Mouse (Mus musculus) neural tube, embryonic 12.5 days (tissue): ENCODE data around the gene Mst1. TPM values are rescaled to one million over a fixed set of nuclear protein-coding genes. Genes with fewer than 3 reads are reported as not detected.
A peak's percentile ranks its signal among the peaks of the same experiment; 100 is the strongest.

Source experiments
- ATAC-seq: fragments of 200-750 bp; cut with Nextera tagmentation; 2 replicates; pipeline ENCODE4 v1.8.0; 2017; ENCODE audit warnings: low read depth, mild to moderate bottlenecking, moderate TSS enrichment, moderate library complexity; ENCODE audit not compliant: low FRiP score
- H3K27ac ChIP-seq: fragments of 300-500 bp; sonication (generic); 2 replicates; pipeline ENCODE4 v1.5.1; 2016
- H3K27me3 ChIP-seq: fragments of 300-500 bp; sonication (generic); replicated peaks from 2 replicates; pipeline ENCODE4 v1.6.1; 2016; ENCODE audit warnings: mild to moderate bottlenecking
- H3K36me3 ChIP-seq: fragments of 300-500 bp; sonication (generic); 2 replicates; pipeline ENCODE4 v1.6.1; 2016; ENCODE audit warnings: mild to moderate bottlenecking
- H3K4me1 ChIP-seq: fragments of 300-500 bp; sonication (generic); 2 replicates; pipeline ENCODE4 v1.6.1; 2016
- H3K4me2 ChIP-seq: fragments of 300-500 bp; sonication (generic); replicated peaks from 2 replicates; pipeline ENCODE4 v1.6.1; 2016; ENCODE audit warnings: mild to moderate bottlenecking
- H3K4me3 ChIP-seq: fragments of 300-500 bp; sonication (generic); 2 replicates; pipeline ENCODE4 v1.5.1; 2016
- H3K9ac ChIP-seq: fragments of 300-500 bp; sonication (generic); 2 replicates; pipeline ENCODE4 v1.6.1; 2016; ENCODE audit warnings: mild to moderate bottlenecking
- H3K9me3 ChIP-seq: fragments of 300-500 bp; sonication (generic); 2 replicates; pipeline ENCODE4 v1.6.1; 2016; ENCODE audit warnings: mild to moderate bottlenecking
- WGBS: fragments of 180-500 bp; shearing (Covaris S2); methylation state at CpG from one replicate; pipeline ENCODE4 v1.1.7; 2016; 5-methylcytosine and 5-hydroxymethylcytosine counted together
- polyA plus RNA-seq: library from polyadenylated mRNA; unstranded; fragments of >200 nt; fragmentation: Nextera tagmentation; extraction: Ambion mirVana; gene quantifications from 2 replicates; pipeline ENCODE4 v1.2.1, GENCODE M21; 2016

The Mst1 gene
- polyA plus RNA-seq, 1 experiment from 2014 or later = 0.44 TPM

- 0 out of 2 replicates have a peak overlapping the region, but pooled peaks have one; percentile 21 for H3K9ac ChIP-seq
- no peak overlapping the region for H3K4me3 ChIP-seq
- no peak for ATAC-seq
- H3K36me3 ChIP-seq = peaks cover 76% of the 10 kb centered on the region
- H3K27me3 ChIP-seq = peaks cover 12% of the 10 kb centered on the region
- no peak overlapping the region for H3K4me2 ChIP-seq
- peaks cover 24% of the 10 kb centered on the region for H3K4me1 ChIP-seq
- no peak overlapping the region for H3K27ac ChIP-seq
- H3K9me3 ChIP-seq = no peaks in the 10 kb centered on the region
- WGBS = 92% methylated on average over 16 of the region's 16 CpGs
These were observed 29.9 kb downstream of the Mst1 start for GRCm38 (mm10) chr9:108110160-108110559.

DNA sequence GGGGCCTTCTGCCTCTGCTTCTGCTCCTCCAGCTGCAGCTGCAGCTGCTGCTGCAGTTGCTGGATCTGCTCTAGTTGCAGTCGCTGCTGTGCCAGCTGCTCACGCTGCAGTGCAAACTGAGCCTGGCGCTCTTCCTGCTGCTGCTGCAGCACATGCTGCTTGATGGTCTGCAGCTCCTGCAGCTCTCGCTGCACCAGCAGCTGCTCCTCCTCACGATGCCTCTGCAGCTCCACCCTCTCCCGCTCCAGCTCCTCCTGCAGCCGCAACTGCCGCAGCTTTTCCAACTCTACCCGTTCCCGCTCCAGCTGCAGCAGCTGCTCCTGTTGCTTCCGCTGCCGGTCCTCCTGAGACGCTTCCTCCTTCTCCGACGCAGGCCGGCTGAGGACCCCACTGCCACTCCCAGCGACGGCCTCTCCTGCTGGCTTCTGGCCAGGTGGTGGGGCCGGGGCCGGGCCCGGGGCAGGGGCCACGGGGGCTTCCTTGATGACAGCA, 30.9 kb downstream of the Mst1 start:
- no peaks in the 10 kb centered on the region for H3K9me3 ChIP-seq
- H3K4me3 ChIP-seq = 0 out of 2 replicates have a peak overlapping the region, but pooled peaks have one; percentile 11
- no peak for ATAC-seq
- peak overlapping the region; percentile 45 for H3K9ac ChIP-seq
- no peak overlapping the region for H3K27ac ChIP-seq
- 19% methylated on average over 22 of the region's 22 CpGs for WGBS
- peaks cover 14% of the 10 kb centered on the region for H3K4me1 ChIP-seq
- peak overlapping the region; percentile 46 for H3K4me2 ChIP-seq
- H3K27me3 ChIP-seq = peaks cover 9% of the 10 kb centered on the region
- peaks cover 78% of the 10 kb centered on the region for H3K36me3 ChIP-seq

DNA sequence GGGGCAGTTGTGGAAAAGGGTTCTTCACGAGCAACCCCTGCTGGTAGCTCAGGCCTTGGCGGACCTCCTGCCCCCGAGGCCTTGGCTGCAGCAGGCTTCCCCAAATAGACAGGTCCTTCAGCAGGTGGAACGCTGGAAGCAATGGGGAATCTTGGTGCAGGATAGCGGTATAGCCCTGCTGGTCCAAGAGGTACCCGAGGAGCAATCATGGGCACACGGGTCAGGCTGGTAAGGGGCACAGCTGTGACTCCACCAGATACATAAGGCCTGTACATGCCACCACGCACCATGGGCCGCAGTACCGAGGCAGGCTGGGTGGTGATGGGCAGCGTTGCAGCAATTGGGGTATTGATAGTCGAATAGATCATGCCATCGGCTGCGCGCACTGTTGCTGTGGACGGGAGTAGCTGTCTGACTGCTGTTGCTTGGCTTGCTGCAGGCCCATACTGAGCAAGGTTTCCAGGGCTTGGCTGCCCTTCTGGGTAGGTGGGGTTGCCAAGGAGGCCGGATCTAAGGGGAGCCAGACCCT, 31.4 kb downstream of the Mst1 start:
- Histone ChIP-seq H3K36me3 (peaks cover 80% of the 10 kb centered on the region), H3K4me1 (peaks cover 14% of the 10 kb centered on the region), H3K9me3 (no peaks in the 10 kb centered on the region), H3K9ac (peak overlapping the region; percentile 45), H3K27me3 (peaks cover 7% of the 10 kb centered on the region), H3K27ac (no peak overlapping the region), H3K4me2 (peak overlapping the region; percentile 46), H3K4me3 (0 out of 2 replicates have a peak overlapping the region, but pooled peaks have one; percentile 11)
- 71% methylated on average over 17 of the region's 17 CpGs for WGBS
- no peak for ATAC-seq

- WGBS = 94% methylated on average over 18 of the region's 18 CpGs
- no peak overlapping the region for H3K4me3 ChIP-seq
- no peak overlapping the region for H3K27ac ChIP-seq
- H3K36me3 ChIP-seq = peaks cover 80% of the 10 kb centered on the region
- H3K4me1 ChIP-seq = peaks cover 14% of the 10 kb centered on the region
- no peaks in the 10 kb centered on the region for H3K9me3 ChIP-seq
- ATAC-seq = no peak
- H3K9ac ChIP-seq = no peak overlapping the region
- H3K27me3 ChIP-seq = peaks cover 7% of the 10 kb centered on the region
- no peak overlapping the region for H3K4me2 ChIP-seq
These were observed 32.6 kb downstream of the Mst1 start for GRCm38 (mm10) chr9:108112719-108113340.

GRCm38 (mm10) chr9:108115290-108116077, 35.2 kb downstream of the Mst1 start:
- no peak for ATAC-seq
- Histone ChIP-seq H3K27ac (no peak overlapping the region), H3K4me1 (peaks cover 12% of the 10 kb centered on the region), H3K4me2 (no peak overlapping the region), H3K4me3 (no peak overlapping the region), H3K27me3 (peaks cover 7% of the 10 kb centered on the region), H3K36me3 (peaks cover 64% of the 10 kb centered on the region), H3K9ac (no peak overlapping the region), H3K9me3 (no peaks in the 10 kb centered on the region)
- 72% methylated on average over 43 of the region's 43 CpGs for WGBS

DNA sequence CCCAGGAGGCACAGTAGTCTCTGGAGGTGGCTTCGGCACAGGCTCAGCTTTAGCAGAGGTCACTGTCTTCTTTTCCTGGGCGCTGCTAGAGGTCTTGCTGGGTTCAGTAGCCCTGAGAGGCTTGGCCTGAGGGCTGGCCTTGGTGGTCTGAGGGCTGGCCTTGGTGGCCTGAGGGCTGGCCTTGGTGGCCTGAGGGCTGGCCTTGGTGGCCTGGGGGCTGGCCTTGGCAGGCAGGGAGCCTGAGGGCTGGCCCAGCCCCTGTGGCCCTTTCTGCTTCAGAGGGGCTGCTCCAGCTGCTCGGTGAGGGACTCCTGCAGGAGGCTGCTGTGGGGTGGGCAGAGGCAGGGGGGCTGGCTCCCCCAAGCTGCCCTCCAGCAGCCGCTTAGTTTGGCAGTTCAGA, 36.9 kb downstream of the Mst1 start:
- Histone ChIP-seq H3K4me1 (no peaks in the 10 kb centered on the region), H3K27ac (no peak overlapping the region), H3K9ac (no peak overlapping the region), H3K27me3 (peaks cover 3% of the 10 kb centered on the region; the same call in 1 of the 2 replicates), H3K4me3 (no peak overlapping the region), H3K4me2 (no peak overlapping the region), H3K36me3 (peaks cover 52% of the 10 kb centered on the region), H3K9me3 (no peaks in the 10 kb centered on the region)
- 60% methylated on average over 4 of the region's 4 CpGs for WGBS
- ATAC-seq = no peak

GRCm38 (mm10) chr9:108119891-108120411, 39.7 kb downstream of the Mst1 start:
- H3K4me2 ChIP-seq = no peak overlapping the region
- no peaks in the 10 kb centered on the region for H3K4me1 ChIP-seq
- no peaks in the 10 kb centered on the region for H3K9me3 ChIP-seq
- WGBS = 68% methylated on average over 10 of the region's 11 CpGs
- peaks cover 30% of the 10 kb centered on the region for H3K36me3 ChIP-seq
- no peak overlapping the region for H3K9ac ChIP-seq
- no peak for ATAC-seq
- H3K27me3 ChIP-seq = no peaks in the 10 kb centered on the region; the same call in 1 of the 2 replicates
- no peak overlapping the region for H3K4me3 ChIP-seq
- H3K27ac ChIP-seq = no peak overlapping the region

GRCm38 (mm10) chr9:108120671-108121070, 40.4 kb downstream of the Mst1 start:
- no peak for ATAC-seq
- no peak overlapping the region for H3K9ac ChIP-seq
- WGBS = 93% methylated on average over 8 of the region's 8 CpGs
- no peaks in the 10 kb centered on the region for H3K4me1 ChIP-seq
- no peaks in the 10 kb centered on the region for H3K9me3 ChIP-seq
- H3K4me2 ChIP-seq = no peak overlapping the region
- H3K4me3 ChIP-seq = no peak overlapping the region
- no peaks in the 10 kb centered on the region for H3K27me3 ChIP-seq
- H3K27ac ChIP-seq = no peak overlapping the region
- peaks cover 28% of the 10 kb centered on the region for H3K36me3 ChIP-seq

DNA sequence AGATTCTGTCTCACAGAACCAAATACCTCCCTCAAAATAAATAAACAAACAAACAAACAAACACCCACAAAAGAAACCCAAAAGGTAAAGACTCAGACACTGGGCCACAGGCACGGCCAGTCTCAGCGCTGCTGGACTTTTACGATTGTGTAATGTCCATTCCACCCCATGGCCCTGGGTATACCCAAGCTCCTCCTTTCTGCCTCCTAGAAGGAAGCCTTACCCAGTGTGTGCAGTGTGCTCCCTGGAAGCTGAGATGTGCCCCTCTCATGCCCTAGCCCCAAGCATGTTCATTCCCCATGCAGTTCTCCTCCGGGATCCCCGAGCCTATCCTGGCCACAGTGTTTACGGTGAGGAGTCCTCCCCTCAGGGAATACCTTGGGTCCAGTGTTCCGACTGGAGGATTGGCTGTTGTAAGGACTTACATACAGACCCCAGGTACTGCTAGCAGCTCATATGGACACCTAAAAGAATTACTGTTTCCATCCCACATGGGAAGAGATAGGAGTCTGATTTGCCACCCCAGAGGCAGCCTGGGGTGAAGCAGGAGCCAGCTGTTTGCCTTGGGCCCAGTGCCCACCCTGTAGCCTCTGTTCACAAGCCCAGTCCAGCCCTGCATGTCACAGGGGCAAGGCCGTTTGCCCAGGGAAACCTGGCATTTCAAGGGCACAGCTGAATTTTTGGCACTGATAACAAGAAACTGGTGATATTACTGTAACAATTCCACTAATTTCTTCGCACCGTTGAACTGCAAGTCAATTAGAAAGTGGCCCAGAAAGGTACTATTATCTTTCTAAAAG, 41.1 kb downstream of the Mst1 start:
- no peaks in the 10 kb centered on the region for H3K27me3 ChIP-seq
- H3K4me2 ChIP-seq = no peak overlapping the region
- H3K27ac ChIP-seq = no peak overlapping the region
- 85% methylated on average over 10 of the region's 10 CpGs for WGBS
- no peaks in the 10 kb centered on the region for H3K4me1 ChIP-seq
- H3K9me3 ChIP-seq = no peaks in the 10 kb centered on the region
- H3K9ac ChIP-seq = no peak overlapping the region
- peaks cover 28% of the 10 kb centered on the region for H3K36me3 ChIP-seq
- no peak for ATAC-seq
- H3K4me3 ChIP-seq = no peak overlapping the region

- Histone ChIP-seq H3K4me3 (no peak overlapping the region), H3K36me3 (peaks cover 18% of the 10 kb centered on the region), H3K9ac (no peak overlapping the region), H3K27me3 (no peaks in the 10 kb centered on the region), H3K4me1 (no peaks in the 10 kb centered on the region), H3K4me2 (no peak overlapping the region), H3K27ac (no peak overlapping the region), H3K9me3 (no peaks in the 10 kb centered on the region)
- no peak for ATAC-seq
- 75% methylated on average over 4 of the region's 4 CpGs for WGBS
These were observed 43.7 kb downstream of the Mst1 start for GRCm38 (mm10) chr9:108123916-108124315.

- Histone ChIP-seq H3K9ac (no peak overlapping the region), H3K36me3 (peaks cover 18% of the 10 kb centered on the region), H3K27me3 (no peaks in the 10 kb centered on the region), H3K9me3 (no peaks in the 10 kb centered on the region), H3K27ac (no peak overlapping the region), H3K4me1 (no peaks in the 10 kb centered on the region), H3K4me2 (no peak overlapping the region), H3K4me3 (no peak overlapping the region)
- 92% methylated on average over 8 of the region's 8 CpGs for WGBS
- no peak for ATAC-seq
These were observed 45.5 kb downstream of the Mst1 start for GRCm38 (mm10) chr9:108125731-108126130.
